Mouse (Mus musculus) embryonic facial prominence, embryonic 11.5 days (tissue): ENCODE data around the gene Bdh1. TPM values are rescaled to one million over a fixed set of nuclear protein-coding genes. Genes with fewer than 3 reads are reported as not detected.
"Not testable (repeated sequence)": the region's sequence is repeated elsewhere in the genome, so short reads cannot be mapped to it uniquely, and the experiment has no call there.

Source experiments
- ATAC-seq: fragments of 200-750 bp; cut with Nextera tagmentation; replicated peaks from 2 replicates; pipeline ENCODE4 v1.8.0; 2017; ENCODE audit warnings: low read depth; ENCODE audit not compliant: insufficient number of reproducible peaks, low FRiP score, low TSS enrichment
- DNase-seq: peaks from one replicate; pipeline ENCODE4 v3.0.0-alpha.2; 2015; ENCODE audit warnings: low spot score
- H3K27ac ChIP-seq: fragments of 300-500 bp; sonication (generic); replicated peaks from 2 replicates; pipeline ENCODE4 v1.5.1; 2014; ENCODE audit warnings: mild to moderate bottlenecking, low read depth, low read length, control low read depth
- H3K27me3 ChIP-seq: fragments of 300-500 bp; sonication (generic); 2 replicates; pipeline ENCODE4 v1.6.1; 2014; ENCODE audit warnings: mild to moderate bottlenecking, low read length, moderate library complexity, mixed read lengths; ENCODE audit not compliant: control insufficient read depth, insufficient read depth
- H3K36me3 ChIP-seq: fragments of 300-500 bp; sonication (generic); replicated peaks from 2 replicates; pipeline ENCODE4 v1.6.1; 2014; ENCODE audit warnings: low read depth, mild to moderate bottlenecking, low read length, moderate library complexity, mixed read lengths; ENCODE audit not compliant: control insufficient read depth, insufficient read depth
- H3K4me1 ChIP-seq: fragments of 300-500 bp; sonication (generic); 2 replicates; pipeline ENCODE4 v1.6.1; 2014; ENCODE audit warnings: low read length, mixed read lengths; ENCODE audit not compliant: control insufficient read depth, insufficient read depth
- H3K4me2 ChIP-seq: fragments of 300-500 bp; sonication (generic); 2 replicates; pipeline ENCODE4 v1.6.1; 2014; ENCODE audit warnings: low read depth, mild to moderate bottlenecking, control low read depth, low read length, moderate library complexity
- H3K4me3 ChIP-seq: fragments of 300-500 bp; sonication (generic); 2 replicates; pipeline ENCODE4 v1.5.1; 2014; ENCODE audit warnings: low read depth, low read length, control low read depth
- H3K9ac ChIP-seq: fragments of 300-500 bp; sonication (generic); replicated peaks from 2 replicates; pipeline ENCODE4 v1.6.1; 2014; ENCODE audit warnings: mild to moderate bottlenecking, control low read depth, low read length
- H3K9me3 ChIP-seq: fragments of 300-500 bp; sonication (generic); replicated peaks from 2 replicates; pipeline ENCODE4 v1.6.1; 2016; ENCODE audit warnings: mild to moderate bottlenecking, low read length, inconsistent platforms, mixed read lengths; ENCODE audit not compliant: control insufficient read depth
- WGBS: fragments of 180-500 bp; shearing (Covaris S2); extraction: QIAGEN DNeasy Blood & Tissue Kit; methylation state at CpG from one replicate; pipeline ENCODE4 v1.1.7; 2014; 5-methylcytosine and 5-hydroxymethylcytosine counted together
- polyA plus RNA-seq: library from polyadenylated mRNA; unstranded; fragments of >200 nt; fragmentation: Nextera tagmentation; extraction: Ambion mirVana; gene quantifications from 2 replicates; pipeline ENCODE4 v1.2.1, GENCODE M21; 2014

Gene Bdh1
- polyA plus RNA-seq: 18.8 and 21.0 TPM in 2 replicates

DNA sequence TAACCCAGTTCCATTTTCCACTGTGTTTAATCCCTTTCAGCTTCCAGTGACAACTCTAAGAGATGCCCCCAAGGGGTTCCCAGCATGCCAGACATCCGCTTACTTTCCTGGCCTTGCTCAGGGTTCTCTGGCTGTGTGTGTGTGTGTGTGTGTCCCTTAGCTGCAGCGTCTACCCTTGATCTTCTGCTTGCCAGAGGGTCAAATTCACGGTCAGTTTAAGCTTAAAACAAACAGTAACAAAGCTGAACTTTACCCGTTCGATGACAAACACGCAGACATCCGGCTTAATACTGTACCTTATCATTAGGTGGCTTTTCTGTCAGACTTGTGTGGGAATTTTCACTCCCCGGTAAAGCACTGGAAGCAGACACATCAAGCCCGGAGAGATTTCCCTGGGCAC is at the start of gene Bdh1:
Gene Bdh1 (plus strand): TSS at position 281 of the 400 bp plus-strand sequence.
- Histone ChIP-seq H3K27me3 (peaks cover 2% of the 10 kb centered on the region; the same call in 1 of the 2 replicates), H3K4me1 (no peaks in the 10 kb centered on the region), H3K27ac (no peak within 1 kb of the TSS), H3K4me2 (no peak within 1 kb of the TSS), H3K4me3 (no peak within 1 kb of the TSS), H3K9ac (no peak within 1 kb of the TSS), H3K9me3 (no peaks in the 10 kb centered on the region), H3K36me3 (no peaks in the 10 kb centered on the region)
- WGBS: 59% methylated on average over 9 of the region's 9 CpGs
- DNase-seq (no peak), ATAC-seq (no peak)

GRCm38 (mm10) chr16:31372316-31372715 is 49.8 kb upstream of the Bdh1 start:
- not testable (repeated sequence) for H3K4me1 ChIP-seq, H3K4me2 ChIP-seq, H3K9me3 ChIP-seq, H3K27me3 ChIP-seq, H3K27ac ChIP-seq, ATAC-seq, H3K4me3 ChIP-seq, H3K36me3 ChIP-seq, H3K9ac ChIP-seq, DNase-seq
- 88% methylated on average over 3 of the region's 3 CpGs for WGBS

DNA sequence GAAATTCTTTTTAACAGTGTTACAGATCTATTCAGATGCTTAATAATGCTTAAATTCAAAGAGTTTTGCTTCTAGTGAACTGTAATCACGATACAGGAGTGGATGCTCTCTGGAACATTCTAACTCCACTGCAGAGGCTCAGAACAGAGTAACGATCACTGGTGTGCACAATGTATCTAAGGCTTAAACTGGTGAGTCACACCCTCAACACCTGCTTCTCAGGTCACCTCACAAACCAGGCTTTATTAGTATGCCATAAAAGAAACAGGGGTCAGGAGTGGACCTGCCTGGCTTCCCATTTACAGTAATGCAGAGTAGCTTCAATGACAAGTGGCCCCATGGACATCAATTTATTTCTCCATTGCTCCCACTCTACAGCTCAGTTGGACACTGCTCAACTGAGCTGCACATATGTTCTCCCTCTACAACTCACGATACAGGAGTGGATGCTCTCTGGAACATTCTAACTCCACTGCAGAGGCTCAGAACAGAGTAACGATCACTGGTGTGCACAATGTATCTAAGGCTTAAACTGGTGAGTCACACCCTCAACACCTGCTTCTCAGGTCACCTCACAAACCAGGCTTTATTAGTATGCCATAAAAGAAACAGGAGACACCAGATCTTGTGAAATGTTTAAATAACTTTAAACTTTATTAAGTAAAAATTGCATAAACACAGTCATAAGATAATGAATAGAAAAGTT is 46.0 kb upstream of the Bdh1 start:
- not testable (repeated sequence) for DNase-seq, H3K9me3 ChIP-seq

GRCm38 (mm10) chr16:31388269-31388668 is 33.8 kb upstream of the Bdh1 start:
- WGBS: 88% methylated on average over 3 of the region's 3 CpGs
- not testable (repeated sequence) for H3K4me3 ChIP-seq, H3K4me2 ChIP-seq, H3K27ac ChIP-seq, ATAC-seq, H3K36me3 ChIP-seq, DNase-seq, H3K9me3 ChIP-seq, H3K27me3 ChIP-seq, H3K9ac ChIP-seq, H3K4me1 ChIP-seq

More for the DNA sequence above, 46.0 kb upstream of the Bdh1 start:
- not testable (repeated sequence) for H3K4me2 ChIP-seq, H3K9ac ChIP-seq, ATAC-seq, H3K36me3 ChIP-seq, H3K4me3 ChIP-seq, H3K27ac ChIP-seq, H3K4me1 ChIP-seq, H3K27me3 ChIP-seq
- 83% methylated on average over 4 of the region's 4 CpGs for WGBS

- Histone ChIP-seq H3K27me3 (no peaks in the 10 kb centered on the region), H3K4me2 (no peak overlapping the region), H3K36me3 (no peaks in the 10 kb centered on the region), H3K4me3 (no peak overlapping the region), H3K9me3 (no peaks in the 10 kb centered on the region), H3K9ac (no peak overlapping the region), H3K27ac (no peak overlapping the region), H3K4me1 (no peaks in the 10 kb centered on the region)
- 76% methylated on average over 2 of the region's 2 CpGs for WGBS
- no peak for ATAC-seq
- DNase-seq: no peak
Observed at GRCm38 (mm10) chr16:31399231-31399630, 22.8 kb upstream of the Bdh1 start.

DNA sequence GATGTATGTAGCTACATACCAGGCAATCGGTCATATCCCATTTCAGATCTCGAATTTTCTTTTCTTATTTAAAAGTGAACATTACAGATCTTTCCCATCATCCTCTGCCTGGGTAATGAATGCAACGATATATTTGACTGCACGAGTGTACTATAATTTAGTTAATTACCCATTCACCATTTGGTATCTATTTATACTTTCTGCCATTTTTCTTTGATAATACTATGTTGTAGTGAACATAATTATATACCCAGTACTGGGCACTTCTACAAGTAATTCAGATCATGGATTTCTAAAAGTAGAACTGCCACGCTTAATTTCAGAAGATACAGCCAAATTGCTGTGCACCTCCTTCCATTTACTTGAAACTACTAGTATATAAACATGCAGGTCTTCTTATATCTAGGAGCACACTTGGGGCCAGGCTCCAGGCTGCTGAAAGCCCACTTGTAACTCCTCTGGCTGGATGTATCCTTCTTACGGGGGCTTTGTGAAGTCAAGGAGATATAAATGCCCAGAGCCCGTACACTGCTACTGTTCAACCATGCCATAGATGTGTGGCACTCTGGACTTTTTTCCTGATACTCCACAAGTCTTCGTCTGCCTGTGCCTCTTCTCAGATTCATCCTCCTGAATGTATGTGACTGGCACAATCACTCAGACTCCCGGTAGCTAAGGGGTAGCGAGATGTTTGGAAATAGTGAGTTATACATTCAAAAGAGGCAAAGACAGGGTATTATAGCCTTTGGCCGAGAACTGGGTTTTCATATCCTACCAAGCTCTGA is 21.0 kb upstream of the Bdh1 start:
- no peak overlapping the region for H3K4me3 ChIP-seq
- H3K9me3 ChIP-seq: no peaks in the 10 kb centered on the region
- no peak overlapping the region for H3K27ac ChIP-seq
- ATAC-seq (no peak), DNase-seq (no peak)
- WGBS: 88% methylated on average over 11 of the region's 11 CpGs
- no peak overlapping the region for H3K4me2 ChIP-seq
- no peaks in the 10 kb centered on the region for H3K4me1 ChIP-seq
- H3K27me3 ChIP-seq: no peaks in the 10 kb centered on the region
- H3K36me3 ChIP-seq: no peaks in the 10 kb centered on the region
- H3K9ac ChIP-seq: no peak overlapping the region

DNA sequence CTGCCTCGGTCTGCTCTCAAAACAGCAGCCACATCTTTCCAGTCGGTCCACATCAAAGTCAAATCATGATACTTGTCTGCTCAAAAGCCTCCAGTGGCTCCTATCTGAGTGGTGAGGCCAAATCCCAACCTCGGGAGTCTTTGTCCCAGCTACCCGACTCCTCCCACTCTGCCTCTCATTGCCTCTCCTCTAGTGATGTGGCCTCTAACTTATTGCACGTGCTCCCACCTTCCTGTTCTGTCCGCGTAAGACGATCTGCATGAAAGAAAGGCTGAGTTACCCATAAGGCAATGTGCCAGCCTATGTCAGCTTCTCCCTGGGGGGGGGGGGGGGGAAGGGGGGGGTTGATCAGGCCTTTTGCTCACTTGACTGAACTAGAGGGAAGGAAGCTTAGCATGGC is 20.0 kb upstream of the Bdh1 start:
- ATAC-seq (no peak), DNase-seq (peak; percentile 46)
- Histone ChIP-seq H3K4me2 (no peak overlapping the region), H3K4me3 (no peak overlapping the region), H3K4me1 (no peaks in the 10 kb centered on the region), H3K27me3 (no peaks in the 10 kb centered on the region), H3K36me3 (no peaks in the 10 kb centered on the region), H3K9ac (no peak overlapping the region), H3K9me3 (no peaks in the 10 kb centered on the region), H3K27ac (no peak overlapping the region)
- WGBS: 43% methylated on average over 8 of the region's 8 CpGs

- 89% methylated on average over 4 of the region's 4 CpGs for WGBS
Observed at GRCm38 (mm10) chr16:31403971-31404370, 18.1 kb upstream of the Bdh1 start.

More at GRCm38 (mm10) chr16:31403971-31404370, 18.1 kb upstream of the Bdh1 start:
- no peak overlapping the region for H3K4me3 ChIP-seq
- H3K9ac ChIP-seq: no peak overlapping the region
- DNase-seq: no peak
- no peaks in the 10 kb centered on the region for H3K36me3 ChIP-seq
- no peaks in the 10 kb centered on the region for H3K4me1 ChIP-seq
- no peak overlapping the region for H3K27ac ChIP-seq
- H3K27me3 ChIP-seq: no peaks in the 10 kb centered on the region
- H3K9me3 ChIP-seq: no peaks in the 10 kb centered on the region
- no peak overlapping the region for H3K4me2 ChIP-seq
- no peak for ATAC-seq
